Mouse (Mus musculus) stomach, postnatal 0 days (tissue): ENCODE results near the gene B4gat1.

Source experiments
- CTCF ChIP-seq: IDR thresholded peaks from 2 replicates; pipeline ENCODE4 v1.5.1; 2016; ENCODE audit warnings: antibody characterized with exemption, low read depth, mild to moderate bottlenecking, moderate library complexity
- EP300 ChIP-seq: optimal IDR thresholded peaks from 2 replicates; pipeline ENCODE3; 2016; ENCODE audit warnings: antibody characterized with exemption

DNA sequence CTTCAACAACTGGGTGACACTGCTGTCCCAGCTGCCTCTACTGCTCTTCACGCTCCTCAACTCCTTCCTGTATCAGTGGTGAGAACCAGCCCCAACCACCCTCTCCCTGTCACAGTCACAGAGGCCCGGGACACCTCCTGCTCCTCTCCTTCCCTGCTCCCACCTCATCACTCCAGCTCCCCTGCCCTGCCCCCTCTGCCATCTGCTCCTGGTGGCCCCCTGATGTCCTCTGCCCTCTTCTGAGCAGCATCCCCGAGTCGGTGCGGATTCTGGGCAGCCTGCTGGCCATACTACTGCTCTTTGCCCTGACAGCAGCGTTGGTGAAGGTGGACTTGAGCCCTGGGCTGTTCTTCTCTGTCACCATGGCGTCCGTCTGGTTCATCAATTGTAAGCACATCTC is 12.5 kb upstream of the B4gat1 start:
- TF ChIP-seq CTCF (no peak), EP300 (no peak)
